Mouse (Mus musculus): Measurements from ENCODE around the gene Lrrk1. TPM values are rescaled to one million over a fixed set of nuclear protein-coding genes. Genes with fewer than 3 reads are reported as not detected.

Gene Lrrk1
- 9.1 and 9.8 TPM in 2 replicates for polyA plus RNA-seq (2016; fragmentation: Nextera tagmentation; extraction: Ambion mirVana)

- H3K27ac ChIP-seq (ENCODE audit: poor library complexity, severe bottlenecking): peak within 1 kb of the TSS; percentile 41
These were observed at the start of gene Lrrk1 for GRCm38 (mm10) chr7:66387813-66388521. TSS of gene Lrrk1 (minus strand) at chr7:66388350.

GRCm38 (mm10) chr7:66434453-66434935 is 46.3 kb upstream of the Lrrk1 start:
- Histone ChIP-seq H3K4me1 (replicated peaks) (peaks cover 9% of the 10 kb centered on the region), H3K27me3 (replicated peaks) (peaks cover 8% of the 10 kb centered on the region), H3K9ac (no peak overlapping the region), H3K9me3 (replicated peaks) (no peaks in the 10 kb centered on the region), H3K4me2 (no peak overlapping the region), H3K27ac (ENCODE audit: poor library complexity, severe bottlenecking) (no peak overlapping the region), H3K4me3 (no peak overlapping the region), H3K36me3 (no peaks in the 10 kb centered on the region)
- 40% methylated on average over 10 of the region's 10 CpGs for WGBS
- no peak for ATAC-seq (ENCODE audit: insufficient number of reproducible peaks, low FRiP score)

More at GRCm38 (mm10) chr7:66387813-66388521, at the start of gene Lrrk1:
- Histone ChIP-seq H3K4me2 (peak within 1 kb of the TSS; percentile 96), H3K27me3 (replicated peaks) (no peaks in the 10 kb centered on the region), H3K4me3 (peak within 1 kb of the TSS; percentile 69), H3K9me3 (replicated peaks) (no peaks in the 10 kb centered on the region), H3K36me3 (no peaks in the 10 kb centered on the region), H3K4me1 (replicated peaks) (0 out of 2 replicates have a peak, but pooled peaks cover 6% of the 10 kb centered on the region), H3K9ac (peak within 1 kb of the TSS; percentile 88)
- WGBS: under 1% methylated on average over 70 of the region's 70 CpGs
- ATAC-seq (ENCODE audit: insufficient number of reproducible peaks, low FRiP score): peak; percentile 81

- peak; percentile 65 for ATAC-seq (ENCODE audit: insufficient number of reproducible peaks, low FRiP score)
- Histone ChIP-seq H3K27me3 (replicated peaks) (peaks cover 60% of the 10 kb centered on the region), H3K27ac (ENCODE audit: poor library complexity, severe bottlenecking) (no peak within 1 kb of the TSS), H3K9me3 (replicated peaks) (no peaks in the 10 kb centered on the region), H3K4me3 (peak within 1 kb of the TSS; percentile 57), H3K4me2 (peak within 1 kb of the TSS; percentile 93), H3K9ac (peak within 1 kb of the TSS; percentile 56), H3K4me1 (replicated peaks) (peaks cover 11% of the 10 kb centered on the region), H3K36me3 (no peaks in the 10 kb centered on the region)
- 1% methylated on average over 56 of the region's 56 CpGs for WGBS
These were observed 39.4 kb upstream of the Lrrk1 start, which contains the start of gene Aldh1a3 for GRCm38 (mm10) chr7:66427437-66428161. TSS of gene Aldh1a3 (minus strand) at chr7:66427517.

GRCm38 (mm10) chr7:66427053-66427436 is 38.9 kb upstream of the Lrrk1 start:
- Histone ChIP-seq H3K4me2 (peak overlapping the region; percentile 93), H3K4me3 (peak overlapping the region; percentile 57), H3K9me3 (replicated peaks) (no peaks in the 10 kb centered on the region), H3K9ac (peak overlapping the region; percentile 56; the same call in 1 of the 2 replicates), H3K27ac (ENCODE audit: poor library complexity, severe bottlenecking) (no peak overlapping the region), H3K27me3 (replicated peaks) (peaks cover 60% of the 10 kb centered on the region), H3K4me1 (replicated peaks) (peaks cover 11% of the 10 kb centered on the region), H3K36me3 (no peaks in the 10 kb centered on the region)
- under 1% methylated on average over 23 of the region's 23 CpGs for WGBS
- peak; percentile 17; the same call in 1 of the 2 replicates for ATAC-seq (ENCODE audit: insufficient number of reproducible peaks, low FRiP score)

GRCm38 (mm10) chr7:66421903-66422302 is 33.8 kb upstream of the Lrrk1 start:
- 68% methylated on average over 8 of the region's 8 CpGs for WGBS
- H3K9me3 ChIP-seq (replicated peaks): no peaks in the 10 kb centered on the region
- no peak overlapping the region for H3K27ac ChIP-seq (ENCODE audit: poor library complexity, severe bottlenecking)
- H3K27me3 ChIP-seq (replicated peaks): peaks cover 36% of the 10 kb centered on the region
- no peak overlapping the region for H3K9ac ChIP-seq
- H3K4me3 ChIP-seq: no peak overlapping the region
- H3K4me1 ChIP-seq (replicated peaks): peaks cover 2% of the 10 kb centered on the region
- ATAC-seq (ENCODE audit: insufficient number of reproducible peaks, low FRiP score): no peak
- H3K4me2 ChIP-seq: no peak overlapping the region
- no peaks in the 10 kb centered on the region for H3K36me3 ChIP-seq

GRCm38 (mm10) chr7:66418981-66419380 is 30.8 kb upstream of the Lrrk1 start:
- Histone ChIP-seq H3K4me2 (no peak overlapping the region), H3K4me3 (no peak overlapping the region), H3K9me3 (replicated peaks) (no peaks in the 10 kb centered on the region), H3K9ac (no peak overlapping the region), H3K27me3 (replicated peaks) (peaks cover 10% of the 10 kb centered on the region), H3K36me3 (no peaks in the 10 kb centered on the region), H3K27ac (ENCODE audit: poor library complexity, severe bottlenecking) (no peak overlapping the region), H3K4me1 (replicated peaks) (no peaks in the 10 kb centered on the region)
- 48% methylated on average over 12 of the region's 12 CpGs for WGBS
- no peak for ATAC-seq (ENCODE audit: insufficient number of reproducible peaks, low FRiP score)

- Histone ChIP-seq H3K4me3 (no peak overlapping the region), H3K36me3 (no peaks in the 10 kb centered on the region), H3K9ac (no peak overlapping the region), H3K4me2 (no peak overlapping the region), H3K9me3 (replicated peaks) (no peaks in the 10 kb centered on the region), H3K27me3 (replicated peaks) (peaks cover 10% of the 10 kb centered on the region), H3K4me1 (replicated peaks) (peaks cover 13% of the 10 kb centered on the region), H3K27ac (ENCODE audit: poor library complexity, severe bottlenecking) (no peak overlapping the region)
- ATAC-seq (ENCODE audit: insufficient number of reproducible peaks, low FRiP score): no peak
- WGBS: 58% methylated on average over 4 of the region's 4 CpGs
These were observed 28.7 kb upstream of the Lrrk1 start for GRCm38 (mm10) chr7:66416829-66417228.

- WGBS: 78% methylated on average over 7 of the region's 7 CpGs
- H3K4me3 ChIP-seq: no peak overlapping the region
These were observed 24.9 kb upstream of the Lrrk1 start for GRCm38 (mm10) chr7:66413093-66413492.

DNA sequence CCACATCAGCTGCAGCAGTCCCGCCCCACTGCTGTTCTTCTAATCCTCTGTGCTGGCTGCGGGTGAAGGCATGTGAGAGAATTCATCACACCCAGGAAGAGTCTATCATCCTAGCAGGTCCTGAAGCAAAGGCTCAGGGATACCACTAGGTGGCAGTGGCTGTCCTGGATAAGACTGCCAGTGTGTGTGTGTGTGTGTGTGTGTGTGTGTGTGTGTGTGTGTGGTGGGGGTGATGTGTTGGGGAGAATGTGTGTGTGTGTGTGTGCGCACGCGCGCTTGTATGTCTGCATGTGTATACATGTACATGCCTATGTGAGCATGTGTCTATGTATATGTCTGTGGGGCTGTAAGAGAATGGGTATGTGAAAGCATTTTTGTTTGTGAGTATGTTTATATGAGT is 21.3 kb upstream of the Lrrk1 start:
- Histone ChIP-seq H3K27ac (ENCODE audit: poor library complexity, severe bottlenecking) (no peak overlapping the region), H3K4me1 (replicated peaks) (peaks cover 40% of the 10 kb centered on the region), H3K9ac (no peak overlapping the region), H3K4me2 (no peak overlapping the region), H3K27me3 (replicated peaks) (peaks cover 6% of the 10 kb centered on the region; the same call in 1 of the 2 replicates), H3K4me3 (no peak overlapping the region), H3K36me3 (no peaks in the 10 kb centered on the region), H3K9me3 (replicated peaks) (no peaks in the 10 kb centered on the region)
- 62% methylated on average over 6 of the region's 6 CpGs for WGBS
- ATAC-seq (ENCODE audit: insufficient number of reproducible peaks, low FRiP score): 0 out of 2 replicates have a peak, but pooled peaks have one; percentile 17

More at GRCm38 (mm10) chr7:66413093-66413492, 24.9 kb upstream of the Lrrk1 start:
- no peak for ATAC-seq (ENCODE audit: insufficient number of reproducible peaks, low FRiP score)
- no peak overlapping the region for H3K9ac ChIP-seq
- no peak overlapping the region for H3K27ac ChIP-seq (ENCODE audit: poor library complexity, severe bottlenecking)
- H3K4me2 ChIP-seq: no peak overlapping the region
- H3K9me3 ChIP-seq (replicated peaks): no peaks in the 10 kb centered on the region
- H3K36me3 ChIP-seq: no peaks in the 10 kb centered on the region
- peaks cover 13% of the 10 kb centered on the region for H3K4me1 ChIP-seq (replicated peaks)
- peaks cover 6% of the 10 kb centered on the region; the same call in 1 of the 2 replicates for H3K27me3 ChIP-seq (replicated peaks)

- Histone ChIP-seq H3K9ac (no peak overlapping the region), H3K27me3 (replicated peaks) (peaks cover 6% of the 10 kb centered on the region; the same call in 1 of the 2 replicates), H3K4me3 (no peak overlapping the region), H3K36me3 (no peaks in the 10 kb centered on the region), H3K4me2 (no peak overlapping the region), H3K9me3 (replicated peaks) (no peaks in the 10 kb centered on the region), H3K4me1 (replicated peaks) (peaks cover 32% of the 10 kb centered on the region), H3K27ac (ENCODE audit: poor library complexity, severe bottlenecking) (no peak overlapping the region)
- 37% methylated on average over 8 of the region's 8 CpGs for whole genome bisulfite sequencing
- ATAC-seq (ENCODE audit: insufficient number of reproducible peaks, low FRiP score): no peak
These were observed 18.8 kb upstream of the Lrrk1 start for GRCm38 (mm10) chr7:66406971-66407370.

Data from heart, embryonic 12.5 days (tissue).